Mouse (Mus musculus) T-helper 1 cell (primary cell): ENCODE measurements at regions not wholly inside any gene's neighbourhood (a gene's known extent, or its start where the extent isn't known, plus 50 kb on each side); places are given as distances from the start of the nearest gene placed in this dataset.

Source experiments
- in situ Hi-C: fragments of 300-600 bp; cut with MboI, MseI; formaldehyde crosslinking; loops from one replicate; pipeline ENCODE4 v1.15.1; 2025; ENCODE audit warnings: high pct_unique_total_duplicates

- in situ Hi-C loops: no loop called here
Observed at GRCm38 (mm10) chr4:84805431-84805830, 78.7 kb upstream of the Cntln start.

GRCm38 (mm10) chr4:84793156-84793919, 90.8 kb upstream of the Cntln start:
- in situ Hi-C loops: no loop called here

- in situ Hi-C loops: loop anchor here (10.0 kb wide), 1 partner anchor 562 kb away; no protein-coding TSS in a partner anchor
Observed at GRCm38 (mm10) chr4:84786583-84786982, 97.5 kb upstream of the Cntln start.

GRCm38 (mm10) chr4:84768161-84768560, 93.1 kb upstream of the Bnc2 start:
- in situ Hi-C loops: no loop called here

GRCm38 (mm10) chr4:84766708-84767425, 91.8 kb upstream of the Bnc2 start:
- in situ Hi-C loops: no loop called here

GRCm38 (mm10) chr4:84757172-84757571, 82.1 kb upstream of the Bnc2 start:
- in situ Hi-C loops: no loop called here

- in situ Hi-C loops: no loop called here
Observed at GRCm38 (mm10) chr4:84752613-84753185, 77.6 kb upstream of the Bnc2 start.

GRCm38 (mm10) chr4:84741301-84741700, 66.2 kb upstream of the Bnc2 start:
- in situ Hi-C loops: no loop called here

- in situ Hi-C loops: no loop called here
Observed at GRCm38 (mm10) chr4:84740816-84741215, 65.7 kb upstream of the Bnc2 start.
